Mouse (Mus musculus): ENCODE data around the gene Rfxap. TPM values are rescaled to one million over a fixed set of nuclear protein-coding genes. Genes with fewer than 3 reads are reported as not detected.

The Rfxap gene
- 43.0 and 51.5 TPM in 2 replicates for total RNA-seq (2012; rRNA removed)
- polyA plus RNA-seq (2012; ENCODE audit: insufficient read depth in 1 of 2, insufficient read length in 2 of 2, low read depth in 1 of 2, low replicate concordance in 2 of 2, missing spikeins in 1 of 2): 10 to 100 TPM in 1 of 2 experiments, not detected in 1; 76.0 TPM

DNA sequence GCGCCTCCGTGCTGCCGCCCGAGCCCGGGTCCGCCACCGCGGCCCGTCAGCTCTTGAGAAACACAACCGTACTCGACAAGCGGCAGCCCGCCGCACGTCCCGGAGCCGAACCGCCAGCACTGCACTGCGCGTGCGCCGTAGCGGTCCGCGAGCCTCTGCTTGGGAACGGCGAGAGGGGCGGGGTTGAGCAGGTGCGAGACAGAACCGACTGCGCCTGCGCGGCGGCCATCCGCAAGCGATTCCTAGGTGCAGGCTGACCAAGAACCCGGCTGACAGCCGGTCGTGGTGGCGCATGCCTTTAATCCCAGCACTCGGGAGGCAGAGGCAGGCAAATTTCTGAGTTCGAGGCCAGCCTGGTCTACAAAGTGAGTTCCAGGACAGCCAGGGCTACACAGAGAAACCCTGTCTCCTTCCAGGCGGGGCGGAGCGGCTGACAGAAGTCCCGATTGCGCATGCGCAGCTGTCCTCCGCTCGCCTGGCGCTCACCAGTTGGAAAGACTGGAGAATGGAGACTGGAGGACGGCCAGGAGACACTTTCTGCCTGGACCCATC, at the start of gene Rfxap:
Rfxap (minus strand) TSS at position 126 of the 552 bp plus-strand sequence.
- Histone ChIP-seq H3K9ac (ENCODE audit: control insufficient read depth, low read depth, low read length, poor library complexity, severe bottlenecking) (peak within 1 kb of the TSS; percentile 83), H3K79me2 (ENCODE audit: control insufficient read depth, insufficient read depth, low read length, poor library complexity) (peaks cover 21% of the 10 kb centered on the region), H3K4me3 (ENCODE audit: control insufficient read depth in 1 of 2, insufficient read depth in 1 of 2, low read depth in 2 of 2, low read length in 2 of 2) (peak within 1 kb of the TSS; percentile 80 to 92), H3K4me1 (ENCODE audit: control insufficient read depth in 1 of 2, insufficient read depth in 2 of 2, low read length in 2 of 2) (peaks cover 0 to 7% of the 10 kb centered on the region in 2 experiments; a peak in 3 of 4 replicates), H3K36me3 (ENCODE audit: control insufficient read depth in 1 of 2, insufficient read depth in 2 of 2, low read length in 2 of 2) (peaks cover 7 to 14% of the 10 kb centered on the region in 2 experiments), H3K27me3 (ENCODE audit: control insufficient read depth in 1 of 2, insufficient read depth in 2 of 2, low read length in 2 of 2) (no peaks in the 10 kb centered on the region), H3K9me3 (replicated peaks; ENCODE audit: insufficient read depth, low read length) (no peaks in the 10 kb centered on the region), H3K27ac (ENCODE audit: control insufficient read depth, low read depth, low read length) (peak within 1 kb of the TSS; percentile 31)
- TF ChIP-seq HCFC1 (IDR thresholded peaks at IDR 0.05; ENCODE audit: low read depth, low read length): peak; percentile 50; the same call in 1 of the 2 replicates
- peak; percentile 36; the same call in 1 of the 2 replicates for TF ChIP-seq ELF1 (IDR thresholded peaks at IDR 0.05; ENCODE audit: low read depth, low read length)
- TF ChIP-seq TCF12 (IDR thresholded peaks at IDR 0.05; ENCODE audit: low read depth, low read length): peak; percentile 42; the same call in 1 of the 2 replicates
- TF ChIP-seq NRF1 (IDR thresholded peaks at IDR 0.05; ENCODE audit: insufficient read depth, low read depth, low read length, poor library complexity, severe bottlenecking): peak; percentile 79
- TF ChIP-seq MXI1 (IDR thresholded peaks at IDR 0.05; ENCODE audit: low read depth, low read length): 0 out of 2 replicates have a peak, but pooled peaks have one; percentile 11
- peak; percentile 68 for TF ChIP-seq ZMIZ1 (IDR thresholded peaks at IDR 0.05; ENCODE audit: low read depth, low read length)
- no peak for TF ChIP-seq USF2 (IDR thresholded peaks at IDR 0.05; ENCODE audit: borderline replicate concordance in 1 of 2, insufficient read depth in 1 of 2, low read depth in 1 of 2, low read length in 2 of 2)
- no peak for TF ChIP-seq SMC3 (IDR thresholded peaks at IDR 0.05; ENCODE audit: low read depth, low read length)
- peak; percentile 10; the same call in 1 of the 2 replicates for TF ChIP-seq MAZ (IDR thresholded peaks at IDR 0.05; ENCODE audit: low read depth, low read length)
- TF ChIP-seq POLR2A (IDR thresholded peaks at IDR 0.05; ENCODE audit: control insufficient read depth in 1 of 2, insufficient read depth in 1 of 2, low read depth in 1 of 2, low read length in 2 of 2, poor library complexity in 1 of 2): peak; percentile 83 to 91
- no peak for TF ChIP-seq USF1 (IDR thresholded peaks at IDR 0.05; ENCODE audit: low read depth, low read length)
- peak; percentile 71 for TF ChIP-seq NELFE (IDR thresholded peaks at IDR 0.05; ENCODE audit: low read depth, low read length)
- TF ChIP-seq TBP (IDR thresholded peaks at IDR 0.05; ENCODE audit: low read depth, low read length): peak; percentile 70
- TF ChIP-seq MAX (IDR thresholded peaks at IDR 0.05; ENCODE audit: low read length): peak; percentile 15; the same call in 1 of the 2 replicates
- peak; percentile 96 for DNase-seq (ENCODE audit: low read depth, low spot score)

DNA sequence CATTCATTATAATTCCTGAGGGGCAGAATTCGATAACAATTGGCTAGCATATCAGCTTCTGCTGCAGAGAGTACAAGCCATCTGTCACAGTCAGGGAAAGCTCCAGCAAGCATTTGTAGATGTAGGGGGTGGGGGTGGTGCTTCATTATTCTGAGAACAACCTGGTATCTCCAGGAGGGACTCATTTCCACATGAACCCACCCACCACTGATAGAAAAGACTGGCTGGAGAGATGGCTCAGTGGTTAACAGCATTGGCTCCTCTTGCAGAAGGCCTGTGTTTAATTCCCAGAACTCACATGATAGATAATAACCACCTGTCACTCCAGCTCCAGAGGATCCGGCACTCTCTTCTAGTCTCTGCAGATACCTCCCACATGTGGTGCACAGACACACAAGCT, 27.8 kb upstream of the Rfxap start:
- Histone ChIP-seq H3K9ac (ENCODE audit: control insufficient read depth, low read depth, low read length, poor library complexity, severe bottlenecking) (no peak overlapping the region), H3K4me3 (ENCODE audit: control insufficient read depth in 1 of 2, insufficient read depth in 1 of 2, low read depth in 2 of 2, low read length in 2 of 2) (no peak overlapping the region), H3K27ac (ENCODE audit: control insufficient read depth, low read depth, low read length) (no peak overlapping the region), H3K4me1 (ENCODE audit: control insufficient read depth in 1 of 2, insufficient read depth in 2 of 2, low read length in 2 of 2) (no peaks in the 10 kb centered on the region), H3K9me3 (replicated peaks; ENCODE audit: insufficient read depth, low read length) (no peaks in the 10 kb centered on the region), H3K27me3 (ENCODE audit: control insufficient read depth in 1 of 2, insufficient read depth in 2 of 2, low read length in 2 of 2) (no peaks in the 10 kb centered on the region; a peak in 1 of 4 replicates), H3K79me2 (ENCODE audit: control insufficient read depth, insufficient read depth, low read length, poor library complexity) (no peaks in the 10 kb centered on the region), H3K36me3 (ENCODE audit: control insufficient read depth in 1 of 2, insufficient read depth in 2 of 2, low read length in 2 of 2) (no peaks in the 10 kb centered on the region)
- no peak for TF ChIP-seq GATA1 (IDR thresholded peaks at IDR 0.05; ENCODE audit: low read depth, low read length)
- no peak for TF ChIP-seq JUND (IDR thresholded peaks at IDR 0.05; ENCODE audit: low read depth, low read length)
- no peak for TF ChIP-seq UBTF (IDR thresholded peaks at IDR 0.05; ENCODE audit: borderline replicate concordance, insufficient read depth, low read depth, low read length)
- TF ChIP-seq NELFE (IDR thresholded peaks at IDR 0.05; ENCODE audit: low read depth, low read length): no peak
- TF ChIP-seq POLR2AphosphoS2 (IDR thresholded peaks at IDR 0.05; ENCODE audit: low read length): no peak
- no peak for TF ChIP-seq KAT2A (conservative IDR thresholded peaks at IDR 0.05; ENCODE audit: low read depth, low read length)
- no peak for TF ChIP-seq TBP (IDR thresholded peaks at IDR 0.05; ENCODE audit: low read depth, low read length)
- TF ChIP-seq E2F4 (IDR thresholded peaks at IDR 0.05; ENCODE audit: borderline replicate concordance, low read depth, low read length): no peak
- no peak for TF ChIP-seq USF1 (IDR thresholded peaks at IDR 0.05; ENCODE audit: low read depth, low read length)
- no peak for TF ChIP-seq CTCF (IDR thresholded peaks at IDR 0.05 in 2 of 3, conservative IDR thresholded peaks at IDR 0.05 in 1 of 3; ENCODE audit: control insufficient read depth in 1 of 3, insufficient read depth in 1 of 3, low read depth in 2 of 3, low read length in 3 of 3, poor library complexity in 1 of 3, severe bottlenecking in 1 of 3)
- no peak for DNase-seq (ENCODE audit: low read depth, low spot score)
